Mouse (Mus musculus): ENCODE results near the gene Fam122a. TPM values are rescaled to one million over a fixed set of nuclear protein-coding genes. Genes with fewer than 3 reads are reported as not detected.

Gene Fam122a
- polyA plus RNA-seq, 1 experiment from 2014 or later = 41.3 TPM

DNA sequence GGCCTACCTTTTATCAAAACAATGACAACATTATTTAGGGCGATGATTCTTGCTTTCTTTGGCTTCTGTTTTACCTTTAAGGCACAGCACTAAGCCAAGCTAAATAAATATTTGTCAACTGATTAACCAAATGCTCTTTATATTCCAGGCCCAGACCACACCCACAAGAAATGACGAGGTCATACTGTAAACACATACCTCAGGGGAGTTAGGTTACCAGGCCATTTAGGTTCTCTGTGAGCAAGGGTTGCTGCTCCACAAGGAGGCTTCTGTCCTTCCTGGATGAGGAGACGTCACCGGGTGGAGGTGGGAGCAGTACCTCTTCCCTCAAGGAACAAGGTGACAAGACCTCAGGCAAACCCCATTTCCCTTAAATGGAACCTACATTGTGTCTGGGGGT, 49.9 kb downstream of the Fam122a start:
- Histone ChIP-seq H3K4me3 (ENCODE audit: low read depth, low read length) (no peak overlapping the region), H3K36me3 (ENCODE audit: control insufficient read depth, insufficient read depth, low read length) (no peaks in the 10 kb centered on the region), H3K9me3 (replicated peaks; ENCODE audit: control insufficient read depth, low read length) (no peaks in the 10 kb centered on the region), H3K4me1 (ENCODE audit: control insufficient read depth, insufficient read depth, low read length) (no peaks in the 10 kb centered on the region), H3K4me2 (ENCODE audit: low read length) (no peak overlapping the region), H3K27me3 (replicated peaks; ENCODE audit: control insufficient read depth, insufficient read depth, low read length) (no peaks in the 10 kb centered on the region), H3K9ac (ENCODE audit: low read length) (no peak overlapping the region), H3K27ac (ENCODE audit: low read depth, low read length) (no peak overlapping the region)
- WGBS = 78% methylated on average over 4 of the region's 4 CpGs
- ATAC-seq (no peak), DNase-seq (ENCODE audit: low spot score) (no peak)

GRCm38 (mm10) chr19:24426759-24427181, 50.4 kb downstream of the Fam122a start:
- H3K4me2 ChIP-seq (ENCODE audit: low read length) = no peak overlapping the region
- no peaks in the 10 kb centered on the region for H3K36me3 ChIP-seq (ENCODE audit: control insufficient read depth, insufficient read depth, low read length)
- no peak for ATAC-seq
- no peaks in the 10 kb centered on the region for H3K27me3 ChIP-seq (replicated peaks; ENCODE audit: control insufficient read depth, insufficient read depth, low read length)
- no peaks in the 10 kb centered on the region for H3K9me3 ChIP-seq (replicated peaks; ENCODE audit: control insufficient read depth, low read length)
- H3K4me1 ChIP-seq (ENCODE audit: control insufficient read depth, insufficient read depth, low read length) = no peaks in the 10 kb centered on the region
- H3K9ac ChIP-seq (ENCODE audit: low read length) = no peak overlapping the region
- WGBS = 86% methylated on average over 7 of the region's 7 CpGs
- no peak for DNase-seq (ENCODE audit: low spot score)
- no peak overlapping the region for H3K27ac ChIP-seq (ENCODE audit: low read depth, low read length)
- no peak overlapping the region for H3K4me3 ChIP-seq (ENCODE audit: low read depth, low read length)

Other genes starting within 250 kb of the Fam122a start
- 40.5 and 47.9 TPM in 2 replicates for gene Fxn, start 196.8 kb downstream of the Fam122a start, polyA plus RNA-seq (2014; fragmentation: Nextera tagmentation; extraction: Ambion mirVana)
- gene Pip5k1b, start 78.5 kb upstream of the Fam122a start, polyA plus RNA-seq (2014; fragmentation: Nextera tagmentation; extraction: Ambion mirVana) = 1.8 and 2.1 TPM in 2 replicates
- 0.87 and 0.97 TPM in 2 replicates for gene Tmem252, start 196.7 kb upstream of the Fam122a start, polyA plus RNA-seq (2014; fragmentation: Nextera tagmentation; extraction: Ambion mirVana)